24 mouse cellular contexts compared by ENCODE assay signal in the genomic region with DNA sequence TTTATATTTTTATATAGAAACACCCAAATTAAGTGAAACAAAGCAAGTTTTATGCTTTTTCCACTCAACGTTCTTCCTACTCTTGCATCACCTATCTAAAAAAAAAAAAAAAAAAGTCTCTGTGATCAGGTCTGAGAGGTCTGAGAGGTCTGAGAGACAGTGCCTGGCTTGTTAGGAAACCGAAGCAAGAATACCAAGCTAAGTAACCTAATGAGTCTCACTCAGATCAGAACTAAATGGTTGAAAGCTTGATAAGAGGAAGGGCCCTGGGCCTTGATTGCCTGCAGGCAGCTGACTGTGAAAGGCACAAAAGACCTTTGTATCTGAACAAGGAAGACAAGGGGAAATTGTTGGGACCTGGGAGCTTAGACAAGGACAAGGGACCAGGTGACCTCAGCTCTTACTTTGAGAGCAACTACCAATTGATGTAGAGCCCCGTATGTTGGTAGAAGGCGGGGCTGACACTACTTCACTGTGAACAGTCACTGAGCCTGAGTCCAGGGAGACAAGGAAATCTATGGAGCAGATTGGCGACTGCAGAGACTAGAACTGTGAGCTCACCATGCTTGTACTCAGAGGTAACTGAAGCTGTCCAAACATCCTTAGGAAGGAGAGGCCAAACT.
DNase-seq lines count a peak whose midpoint lies in the region; ATAC-seq and TF ChIP-seq lines count a peak whose summit lies in the region.
"Had no signal": no experiment of that assay in that cellular context is flagged by ENCODE, and none has a peak within 500 bp of the region (broad histone marks: within the 10 kb centered on the region; RNA-seq: fewer than 3 reads in every experiment).

No protein-coding gene starts in this region.

- H3K27ac ChIP-seq in lung, embryonic 15.5 days, result no peak overlapping the region
- no peak overlapping the region for H3K27ac ChIP-seq in intestine, embryonic 14.5 days (ENCODE audit: low read depth)
- no peak overlapping the region for H3K27ac ChIP-seq in stomach, embryonic 16.5 days (ENCODE audit: low read length)
- H3K27ac ChIP-seq in forebrain, postnatal 0 days (ENCODE audit: low read depth, low read length), result no peak overlapping the region
- H3K27ac ChIP-seq: embryonic facial prominence, embryonic 10.5 days; forebrain, embryonic 10.5 days; kidney, embryonic 15.5 days; liver, embryonic 13.5 days; midbrain, embryonic 13.5 days had no signal

- H3K4me2 ChIP-seq in lung, embryonic 15.5 days, result no peak overlapping the region
- H3K4me2 ChIP-seq in intestine, embryonic 14.5 days (ENCODE audit: low read length), result no peak overlapping the region
- no peak overlapping the region for H3K4me2 ChIP-seq in stomach, embryonic 16.5 days (ENCODE audit: low read depth, low read length)
- no peak overlapping the region for H3K4me2 ChIP-seq in forebrain, postnatal 0 days (ENCODE audit: low read depth)
- H3K4me2 ChIP-seq: heart, embryonic 12.5 days; kidney, embryonic 15.5 days; liver, embryonic 13.5 days; midbrain, embryonic 13.5 days had no signal

- H3K36me3 ChIP-seq in lung, embryonic 15.5 days, result no peaks in the 10 kb centered on the region
- H3K36me3 ChIP-seq in intestine, embryonic 14.5 days (ENCODE audit: control insufficient read depth, insufficient read depth, low read length), result no peaks in the 10 kb centered on the region
- no peaks in the 10 kb centered on the region for H3K36me3 ChIP-seq in stomach, embryonic 16.5 days (ENCODE audit: control insufficient read depth, insufficient read depth, low read length)
- no peaks in the 10 kb centered on the region for H3K36me3 ChIP-seq in forebrain, postnatal 0 days (ENCODE audit: insufficient read depth)
- H3K36me3 ChIP-seq: embryonic facial prominence, embryonic 10.5 days; forebrain, embryonic 10.5 days; heart, embryonic 12.5 days; kidney, embryonic 15.5 days; liver, embryonic 13.5 days; midbrain, embryonic 13.5 days had no signal

- DNase-seq in lung, postnatal 36 days, result no peak
- peak; percentile 20 for DNase-seq in ES-CJ7 (ENCODE audit: low read depth, low spot score)
- peak; percentile 59 for DNase-seq in intestine, embryonic 14.5 days (ENCODE audit: low spot score)
- no peak for DNase-seq in layer of hippocampus, postnatal 25 days (ENCODE audit: extremely low spot score in 1 of 2, low spot score in 1 of 2)
- DNase-seq in forebrain, postnatal 0 days, result no peak
- DNase-seq: adrenal gland, postnatal 25 days; cerebellum, adult 11 months; cerebellum, adult 9-11 months; gastrocnemius, postnatal 14 days; heart, adult 11 months; heart, postnatal 10 days; kidney, postnatal 36 days; liver, embryonic 13.5 days; lung, postnatal 10 days had no signal

- no peaks in the 10 kb centered on the region for H3K4me1 ChIP-seq in lung, embryonic 15.5 days
- H3K4me1 ChIP-seq in intestine, embryonic 14.5 days (replicated peaks; ENCODE audit: control insufficient read depth, insufficient read depth, low read length), result no peaks in the 10 kb centered on the region
- no peaks in the 10 kb centered on the region for H3K4me1 ChIP-seq in stomach, embryonic 16.5 days (ENCODE audit: control insufficient read depth, insufficient read depth, low read length)
- H3K4me1 ChIP-seq in forebrain, postnatal 0 days (ENCODE audit: insufficient read depth), result no peaks in the 10 kb centered on the region
- H3K4me1 ChIP-seq: embryonic facial prominence, embryonic 10.5 days; heart, embryonic 12.5 days; kidney, embryonic 15.5 days; liver, embryonic 13.5 days; megakaryocyte, embryonic 14.5 days; midbrain, embryonic 13.5 days had no signal

- WGBS in lung, embryonic 15.5 days, result 50% methylated on average over 5 of the region's 5 CpGs
- WGBS in intestine, embryonic 14.5 days, result 71% methylated on average over 5 of the region's 5 CpGs
- 60% methylated on average over 5 of the region's 5 CpGs for WGBS in stomach, embryonic 16.5 days
- WGBS in forebrain, postnatal 0 days, result 45% methylated on average over 5 of the region's 5 CpGs

- H3K9me3 ChIP-seq in lung, embryonic 15.5 days, result no peaks in the 10 kb centered on the region
- no peaks in the 10 kb centered on the region for H3K9me3 ChIP-seq in intestine, embryonic 14.5 days (ENCODE audit: control insufficient read depth, low read length)
- no peaks in the 10 kb centered on the region for H3K9me3 ChIP-seq in stomach, embryonic 16.5 days (replicated peaks; ENCODE audit: control insufficient read depth, low read length)
- H3K9me3 ChIP-seq in forebrain, postnatal 0 days (ENCODE audit: low read length), result 0 out of 2 replicates have a peak, but pooled peaks cover 3% of the 10 kb centered on the region
- H3K9me3 ChIP-seq: embryonic facial prominence, embryonic 10.5 days; forebrain, embryonic 10.5 days; kidney, embryonic 15.5 days; liver, embryonic 13.5 days; midbrain, embryonic 13.5 days had no signal

- TF ChIP-seq CTCF in forebrain, postnatal 0 days (IDR thresholded peaks at IDR 0.05; ENCODE audit: low read depth), result no peak

- peak; percentile 88; the same call in 1 of the 2 replicates for ATAC-seq in lung, embryonic 15.5 days (ENCODE audit: borderline replicate concordance, extremely low read depth, low FRiP score, low TSS enrichment)
- ATAC-seq in intestine, embryonic 14.5 days (replicated peaks; ENCODE audit: low FRiP score, low TSS enrichment, low read depth), result peak; percentile 91
- ATAC-seq in stomach, embryonic 16.5 days (ENCODE audit: insufficient read depth, low FRiP score), result peak; percentile 77; the same call in 1 of the 2 replicates
- no peak for ATAC-seq in forebrain, postnatal 0 days
- ATAC-seq: CD4-positive, CD25-positive, alpha-beta regulatory T cell, adult 4 months; forebrain, embryonic 16.5 days; midbrain, embryonic 13.5 days had no signal

- no peak overlapping the region for H3K9ac ChIP-seq in lung, embryonic 15.5 days
- H3K9ac ChIP-seq in intestine, embryonic 14.5 days (ENCODE audit: low read length), result no peak overlapping the region
- H3K9ac ChIP-seq in stomach, embryonic 16.5 days (ENCODE audit: low read length), result no peak overlapping the region
- no peak overlapping the region for H3K9ac ChIP-seq in forebrain, postnatal 0 days
- H3K9ac ChIP-seq: heart, embryonic 12.5 days; kidney, embryonic 15.5 days; liver, embryonic 13.5 days; midbrain, embryonic 13.5 days had no signal

- H3K27me3 ChIP-seq in lung, embryonic 15.5 days, result no peaks in the 10 kb centered on the region
- no peaks in the 10 kb centered on the region for H3K27me3 ChIP-seq in intestine, embryonic 14.5 days (replicated peaks; ENCODE audit: control insufficient read depth, insufficient read depth, low read length)
- no peaks in the 10 kb centered on the region for H3K27me3 ChIP-seq in stomach, embryonic 16.5 days (ENCODE audit: control insufficient read depth, insufficient read depth, low read length)
- H3K27me3 ChIP-seq in forebrain, postnatal 0 days (ENCODE audit: insufficient read depth, low read length), result no peaks in the 10 kb centered on the region
- H3K27me3 ChIP-seq: heart, embryonic 12.5 days; kidney, embryonic 15.5 days; liver, embryonic 13.5 days; megakaryocyte, embryonic 14.5 days; midbrain, embryonic 13.5 days had no signal

- no peak overlapping the region for H3K4me3 ChIP-seq in lung, embryonic 15.5 days
- H3K4me3 ChIP-seq in intestine, embryonic 14.5 days (ENCODE audit: low read depth, low read length), result no peak overlapping the region
- no peak overlapping the region for H3K4me3 ChIP-seq in stomach, embryonic 16.5 days (replicated peaks; ENCODE audit: low read length)
- H3K4me3 ChIP-seq in forebrain, postnatal 0 days (ENCODE audit: low read depth, low read length), result no peak overlapping the region
- H3K4me3 ChIP-seq: embryonic facial prominence, embryonic 10.5 days; forebrain, embryonic 10.5 days; heart, embryonic 12.5 days; kidney, embryonic 15.5 days; liver, embryonic 13.5 days; megakaryocyte, embryonic 14.5 days; midbrain, embryonic 13.5 days had no signal

Comparison
In these comparisons a context has a peak if more than half of its experiments do, and no peak if none do; other contexts are left out.
1. DNase-seq: peak in ES-CJ7 (single experiment) and intestine, embryonic 14.5 days (single experiment); none in lung, postnatal 36 days (single experiment), layer of hippocampus, postnatal 25 days (0 of 2) and forebrain, postnatal 0 days (single experiment).